Mouse (Mus musculus) lung, postnatal 0 days (tissue): ENCODE data around the gene Ctnna2. TPM values are rescaled to one million over a fixed set of nuclear protein-coding genes. Genes with fewer than 3 reads are reported as not detected.
A peak's percentile ranks its signal among the peaks of the same experiment; 100 is the strongest.

Experiments used
- ATAC-seq: fragments of 200-750 bp; cut with Nextera tagmentation; 2 replicates; pipeline ENCODE4 v1.8.0; 2017; ENCODE audit warnings: moderate library complexity
- DNase-seq: peaks from one replicate; pipeline ENCODE4 v3.0.0-alpha.2; 2016; ENCODE audit warnings: low spot score
- H3K27ac ChIP-seq: fragments of 300-500 bp; sonication (generic); 2 replicates; pipeline ENCODE4 v1.5.1; 2014; ENCODE audit warnings: antibody characterized with exemption, mild to moderate bottlenecking, low read length, mixed read lengths
- H3K27me3 ChIP-seq: fragments of 300-500 bp; sonication (generic); replicated peaks from 2 replicates; pipeline ENCODE4 v1.6.1; 2014; ENCODE audit warnings: low read length, mixed read lengths; ENCODE audit not compliant: insufficient read depth
- H3K36me3 ChIP-seq: fragments of 300-500 bp; sonication (generic); 2 replicates; pipeline ENCODE4 v1.6.1; 2014; ENCODE audit warnings: low read length, mixed read lengths; ENCODE audit not compliant: insufficient read depth
- H3K4me1 ChIP-seq: fragments of 300-500 bp; sonication (generic); 2 replicates; pipeline ENCODE4 v1.6.1; 2014; ENCODE audit warnings: antibody characterized with exemption, low read depth, low read length, mixed read lengths; ENCODE audit not compliant: insufficient read depth
- H3K4me2 ChIP-seq: fragments of 300-500 bp; sonication (generic); replicated peaks from 2 replicates; pipeline ENCODE4 v1.6.1; 2014; ENCODE audit warnings: low read depth, mild to moderate bottlenecking, low read length, moderate library complexity, mixed read lengths
- H3K4me3 ChIP-seq: fragments of 300-500 bp; sonication (generic); 2 replicates; pipeline ENCODE4 v1.5.1; 2014; ENCODE audit warnings: low read depth, low read length
- H3K9ac ChIP-seq: fragments of 300-500 bp; sonication (generic); replicated peaks from 2 replicates; pipeline ENCODE4 v1.6.1; 2014; ENCODE audit warnings: low read depth, mild to moderate bottlenecking
- H3K9me3 ChIP-seq: fragments of 300-500 bp; sonication (generic); 2 replicates; pipeline ENCODE4 v1.6.1; 2016; ENCODE audit warnings: low read length, mixed read lengths
- CTCF ChIP-seq: IDR thresholded peaks from 2 replicates; pipeline ENCODE4 v1.5.1; 2016; ENCODE audit warnings: antibody characterized with exemption, mild to moderate bottlenecking
- EP300 ChIP-seq: IDR thresholded peaks from 2 replicates; pipeline ENCODE4 v1.6.1; 2016; ENCODE audit warnings: antibody characterized with exemption, mild to moderate bottlenecking, control low read depth
- WGBS: fragments of 180-500 bp; shearing (Covaris S2); extraction: QIAGEN DNeasy Blood & Tissue Kit; methylation state at CpG from one replicate; pipeline ENCODE4 v1.1.7; 2014; 5-methylcytosine and 5-hydroxymethylcytosine counted together
- polyA plus RNA-seq: library from polyadenylated mRNA; unstranded; fragments of >200 nt; fragmentation: Nextera tagmentation; extraction: Ambion mirVana; gene quantifications from 2 replicates; pipeline ENCODE4 v1.2.1, GENCODE M21; 2015

Ctnna2 gene
- polyA plus RNA-seq, 1 experiment from 2014 or later, result 0.06 TPM

DNA sequence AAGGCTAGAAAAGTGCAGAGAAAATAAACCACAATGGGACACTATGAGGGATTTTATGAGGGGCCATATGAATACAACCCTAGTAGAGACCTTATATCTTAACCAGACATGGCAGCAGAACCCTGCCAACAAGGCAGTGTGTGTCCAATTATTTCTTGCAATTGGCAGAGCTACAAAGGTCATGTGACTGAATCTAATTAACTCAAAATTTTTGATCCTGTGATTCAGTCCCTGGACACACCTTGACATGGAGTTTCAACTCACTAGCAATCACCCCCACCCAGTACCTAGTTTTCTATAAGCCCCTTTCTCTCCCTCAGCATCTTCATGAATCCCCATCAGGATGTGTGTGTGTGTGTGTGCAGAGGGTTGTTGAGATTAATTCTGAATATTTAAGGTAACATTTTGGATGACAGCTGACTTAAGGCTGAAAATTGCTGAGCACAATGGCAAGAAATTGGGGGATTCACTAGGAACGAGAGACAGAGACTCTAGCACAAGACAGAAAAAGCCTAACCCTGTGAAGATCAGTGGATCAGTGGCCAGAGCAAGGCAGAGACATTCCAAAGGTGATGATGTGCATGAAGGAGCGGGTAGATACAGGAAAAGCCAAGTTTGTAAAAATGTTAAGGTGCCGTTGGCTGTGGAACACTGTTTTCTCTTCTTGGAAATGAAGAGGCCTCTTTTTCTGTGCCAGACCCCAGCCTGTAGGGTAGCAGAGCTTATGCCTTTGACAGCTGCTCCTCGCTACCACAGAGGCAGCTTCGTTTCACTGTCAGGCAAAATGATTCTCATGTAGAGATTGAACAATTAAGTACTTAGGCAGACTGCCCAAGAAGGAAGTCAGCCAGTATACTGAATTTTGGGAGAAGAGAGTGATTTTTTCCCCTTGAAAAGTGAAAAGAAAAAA lies 255.2 kb downstream of the Ctnna2 start:
- no peak for DNase-seq
- TF ChIP-seq CTCF (no peak), EP300 (no peak)
- Histone ChIP-seq H3K4me2 (no peak overlapping the region), H3K36me3 (no peaks in the 10 kb centered on the region), H3K4me1 (no peaks in the 10 kb centered on the region), H3K9me3 (no peaks in the 10 kb centered on the region), H3K27me3 (no peaks in the 10 kb centered on the region), H3K4me3 (no peak overlapping the region), H3K9ac (no peak overlapping the region), H3K27ac (no peak overlapping the region)
- 51% methylated on average over 5 of the region's 5 CpGs for WGBS
- no peak for ATAC-seq

DNA sequence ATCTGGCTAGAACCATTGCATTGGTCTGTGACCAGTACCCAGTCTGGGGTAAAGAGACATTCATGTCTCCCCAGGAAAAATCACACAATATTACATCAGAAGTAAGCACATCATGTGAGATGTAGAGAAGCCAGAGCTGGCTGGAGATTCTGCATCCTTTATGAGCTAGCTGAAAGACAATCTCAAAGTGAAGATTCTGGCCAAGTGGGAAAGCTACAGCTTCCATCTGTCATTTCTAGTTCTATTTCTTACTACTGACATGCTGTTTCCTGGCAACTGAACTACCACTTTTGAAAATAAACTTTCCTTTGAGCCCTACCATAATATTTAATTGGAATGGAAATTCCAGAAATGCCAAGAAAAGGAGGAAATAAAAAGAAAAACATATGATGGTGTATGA lies 285.4 kb downstream of the Ctnna2 start:
- ATAC-seq, result no peak
- H3K9ac ChIP-seq, result no peak overlapping the region
- no peak overlapping the region for H3K4me3 ChIP-seq
- no peaks in the 10 kb centered on the region for H3K27me3 ChIP-seq
- no peaks in the 10 kb centered on the region for H3K4me1 ChIP-seq
- H3K27ac ChIP-seq, result no peak overlapping the region
- H3K36me3 ChIP-seq, result no peaks in the 10 kb centered on the region
- H3K9me3 ChIP-seq, result no peaks in the 10 kb centered on the region
- no peak overlapping the region for H3K4me2 ChIP-seq
- TF ChIP-seq CTCF (no peak), EP300 (no peak)
- no peak for DNase-seq

DNA sequence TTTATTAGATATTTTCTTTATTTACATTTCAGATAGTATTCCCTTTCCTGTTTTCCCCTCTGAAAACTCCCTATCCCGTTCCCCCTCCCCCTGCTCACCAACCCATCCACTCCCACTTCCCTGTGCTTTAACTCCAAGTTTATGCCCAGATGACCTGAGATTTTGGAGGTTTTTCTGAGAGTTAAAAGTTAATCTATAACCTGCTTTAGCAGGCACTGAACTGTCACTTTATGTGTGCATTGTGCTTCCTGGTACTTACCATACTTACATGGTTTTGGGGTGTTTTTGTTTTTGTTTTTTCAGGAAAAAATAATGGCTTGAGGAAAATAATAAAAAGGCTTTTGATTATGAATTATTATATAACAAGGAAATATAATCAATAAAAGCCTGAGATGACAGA lies 292.3 kb downstream of the Ctnna2 start:
- H3K27ac ChIP-seq, result no peak overlapping the region
- no peak overlapping the region for H3K4me3 ChIP-seq
- H3K27me3 ChIP-seq, result no peaks in the 10 kb centered on the region
- H3K4me2 ChIP-seq, result no peak overlapping the region
- 54% methylated on average over 1 of the region's 1 CpGs for WGBS
- TF ChIP-seq EP300 (no peak), CTCF (no peak)
- no peaks in the 10 kb centered on the region for H3K36me3 ChIP-seq
- no peak overlapping the region for H3K9ac ChIP-seq
- DNase-seq, result no peak
- no peaks in the 10 kb centered on the region for H3K4me1 ChIP-seq
- ATAC-seq, result no peak
- no peaks in the 10 kb centered on the region for H3K9me3 ChIP-seq

DNA sequence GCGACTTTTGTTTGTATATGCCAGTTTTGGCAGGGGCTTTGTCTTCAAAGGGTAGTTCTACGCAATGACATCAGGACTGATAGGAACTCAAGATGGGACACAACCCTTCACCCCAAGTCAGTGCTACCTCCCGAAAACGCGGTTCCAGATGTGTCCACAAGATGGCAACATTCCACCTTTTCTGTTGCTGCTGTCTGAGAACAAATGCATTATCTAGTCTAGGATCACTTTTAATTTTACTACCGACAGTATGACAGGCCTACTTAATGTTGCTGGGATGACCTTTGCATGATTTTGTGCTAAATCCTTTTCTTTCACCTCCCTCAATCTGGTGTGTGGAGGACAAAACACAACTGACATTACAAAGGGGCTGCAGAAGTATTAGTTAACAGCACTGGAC lies 329.4 kb downstream of the Ctnna2 start:
- Histone ChIP-seq H3K9ac (no peak overlapping the region), H3K4me3 (no peak overlapping the region), H3K27me3 (no peaks in the 10 kb centered on the region), H3K36me3 (no peaks in the 10 kb centered on the region), H3K27ac (no peak overlapping the region), H3K4me1 (no peaks in the 10 kb centered on the region), H3K9me3 (no peaks in the 10 kb centered on the region), H3K4me2 (no peak overlapping the region)
- TF ChIP-seq EP300, result no peak
- TF ChIP-seq CTCF, result peak; percentile 65
- 11% methylated on average over 6 of the region's 6 CpGs for WGBS
- DNase-seq (peak; percentile 11), ATAC-seq (no peak)

DNA sequence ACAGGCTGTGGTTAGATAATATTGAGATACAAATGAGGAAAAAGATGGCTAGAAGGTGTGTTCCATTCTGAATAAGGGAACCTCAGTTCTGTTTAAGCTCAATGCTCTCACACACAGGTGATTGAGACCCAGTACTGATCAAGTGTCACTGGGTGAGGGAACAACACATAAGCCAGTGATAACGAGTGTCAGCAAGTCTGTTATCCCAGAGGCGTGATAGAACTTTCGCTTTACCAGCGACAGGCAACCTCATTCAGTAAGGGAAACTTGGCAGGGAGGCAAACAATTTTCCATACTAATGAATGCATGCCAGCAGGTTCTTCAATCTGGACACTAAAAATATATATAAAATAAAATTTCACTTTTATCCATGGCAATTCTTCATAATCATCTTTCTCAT lies 334.9 kb downstream of the Ctnna2 start:
- TF ChIP-seq EP300, result no peak
- no peak for TF ChIP-seq CTCF
- Histone ChIP-seq H3K27ac (no peak overlapping the region), H3K36me3 (no peaks in the 10 kb centered on the region), H3K9ac (no peak overlapping the region), H3K4me3 (no peak overlapping the region), H3K4me1 (no peaks in the 10 kb centered on the region), H3K4me2 (no peak overlapping the region), H3K9me3 (no peaks in the 10 kb centered on the region), H3K27me3 (no peaks in the 10 kb centered on the region)
- no peak for DNase-seq
- WGBS, result 73% methylated on average over 4 of the region's 4 CpGs
- no peak for ATAC-seq

DNA sequence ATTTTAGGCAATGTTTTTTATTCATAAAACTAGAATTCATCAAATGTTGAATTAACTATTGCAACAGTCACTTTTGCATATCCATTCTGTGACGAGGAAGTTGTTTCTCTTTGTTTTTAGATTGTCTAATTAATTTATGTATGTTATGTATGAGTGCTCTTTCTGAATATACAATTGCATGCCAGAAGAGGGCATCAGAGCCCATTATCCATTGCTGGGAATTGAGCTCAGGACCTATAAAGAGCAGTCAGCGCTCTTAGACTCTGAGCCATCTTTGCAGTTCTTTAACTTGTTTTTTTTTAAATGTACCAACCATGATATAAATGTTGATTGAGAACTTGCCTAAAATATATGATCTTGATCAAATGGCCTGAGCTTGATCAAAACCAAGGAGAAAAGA lies 340.7 kb downstream of the Ctnna2 start:
- Histone ChIP-seq H3K27me3 (no peaks in the 10 kb centered on the region), H3K4me1 (no peaks in the 10 kb centered on the region), H3K36me3 (no peaks in the 10 kb centered on the region), H3K27ac (no peak overlapping the region), H3K9me3 (no peaks in the 10 kb centered on the region), H3K4me2 (no peak overlapping the region), H3K9ac (no peak overlapping the region), H3K4me3 (no peak overlapping the region)
- DNase-seq (no peak), ATAC-seq (no peak)
- TF ChIP-seq EP300 (no peak), CTCF (no peak)
- WGBS, result 70% methylated on average over 2 of the region's 2 CpGs
